Mouse (Mus musculus) spleen, postnatal 10 days (tissue): ENCODE data around the gene Fcgrt.
"Not testable (repeated sequence)": the region's sequence is repeated elsewhere in the genome, so short reads cannot be mapped to it uniquely, and the experiment has no call there.

Experiments used
- DNase-seq, 2 experiments: peaks; one replicate each; pipeline ENCODE4 v3.0.0; 2021 to 2022; ENCODE audit warnings: low spot score in 2 of 2

The Fcgrt gene

DNA sequence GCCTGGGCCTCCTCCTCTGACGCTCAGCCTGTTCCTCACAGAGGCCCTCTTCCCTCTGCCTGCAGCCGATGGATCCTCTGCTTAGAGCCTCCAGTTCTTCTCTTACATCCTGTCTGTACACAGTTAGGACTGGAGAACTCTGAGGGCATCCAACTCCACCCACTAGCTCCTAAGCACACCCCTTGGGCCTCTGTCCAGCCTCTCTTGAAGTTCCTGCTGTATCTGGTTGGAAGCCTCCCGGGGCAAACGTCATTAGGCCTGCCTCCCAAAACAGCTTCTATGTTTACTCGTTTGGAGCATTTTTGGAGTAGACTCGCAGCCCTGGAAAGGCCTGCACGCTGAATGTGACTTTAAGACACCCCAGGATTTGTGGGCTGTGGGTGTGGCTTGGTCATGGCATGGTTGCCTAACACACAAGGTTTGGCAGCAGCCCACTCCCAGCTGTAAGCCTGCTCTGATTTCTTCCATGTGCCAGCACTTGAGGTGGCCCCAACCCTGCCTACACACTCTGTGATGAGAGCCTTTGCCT, at the start of gene Fcgrt:
Gene Fcgrt (minus strand): TSS at position 200 of the 529 bp plus-strand sequence.
- DNase-seq = peak in 1 of 2 experiments; percentile 55

DNA sequence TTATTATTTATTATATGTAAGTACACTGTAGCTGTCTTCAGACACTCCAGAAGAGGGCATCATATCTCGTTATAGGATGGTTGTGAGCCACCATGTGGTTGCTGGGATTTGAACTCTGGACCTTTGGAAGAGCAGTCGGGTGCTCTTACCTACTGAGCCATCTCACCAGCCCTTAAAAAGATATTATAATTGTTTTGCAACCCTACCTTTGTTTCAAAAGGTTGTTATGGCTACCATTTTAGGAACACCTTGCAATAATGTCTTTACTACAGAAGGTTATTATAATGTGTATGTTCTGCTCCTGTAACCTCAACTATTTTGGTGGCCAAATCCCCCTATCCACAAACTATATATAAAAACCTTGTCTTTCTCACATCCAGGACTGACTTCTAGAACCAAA, 49.4 kb upstream of the Fcgrt start:
- not testable (repeated sequence) for DNase-seq

DNA sequence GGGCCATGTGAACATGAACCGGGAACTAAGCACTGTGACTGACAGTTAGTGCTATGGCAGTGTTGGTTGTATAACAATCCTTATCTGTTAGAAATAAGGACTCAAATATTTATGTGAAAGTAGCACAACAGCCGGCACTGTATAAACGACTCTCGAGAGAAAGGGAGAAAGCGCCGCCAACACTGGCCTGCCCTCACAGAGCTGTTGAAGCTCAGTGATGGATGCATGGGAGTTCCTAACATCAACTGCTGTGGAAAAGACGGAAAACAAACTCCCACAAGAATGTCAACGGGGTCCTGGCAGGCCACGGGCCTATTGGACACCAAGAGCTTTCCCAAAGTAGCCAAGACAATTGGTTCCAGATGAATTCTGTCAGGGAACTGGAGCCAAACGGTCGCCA, 47.7 kb upstream of the Fcgrt start:
- DNase-seq = no peak

DNA sequence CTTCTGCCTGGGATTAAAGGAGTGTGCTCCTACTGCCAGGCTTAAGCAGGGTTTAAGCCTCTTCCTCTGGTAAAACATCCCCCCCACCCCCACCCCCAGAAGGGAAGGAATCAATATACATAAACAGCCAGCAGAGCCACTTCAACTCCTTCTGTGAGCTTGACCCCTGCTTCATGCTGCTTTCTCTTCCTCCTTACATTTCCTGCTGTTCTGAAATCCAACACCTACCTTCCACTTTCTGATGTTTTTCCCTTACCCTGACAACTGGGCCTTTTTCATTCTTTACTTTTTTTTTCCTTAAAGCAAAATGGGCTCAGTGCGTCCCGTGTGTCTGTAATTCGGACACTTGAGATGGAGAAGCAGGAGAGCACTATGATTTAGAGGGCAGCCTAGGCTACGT, 46.7 kb upstream of the Fcgrt start:
- no peak for DNase-seq

DNA sequence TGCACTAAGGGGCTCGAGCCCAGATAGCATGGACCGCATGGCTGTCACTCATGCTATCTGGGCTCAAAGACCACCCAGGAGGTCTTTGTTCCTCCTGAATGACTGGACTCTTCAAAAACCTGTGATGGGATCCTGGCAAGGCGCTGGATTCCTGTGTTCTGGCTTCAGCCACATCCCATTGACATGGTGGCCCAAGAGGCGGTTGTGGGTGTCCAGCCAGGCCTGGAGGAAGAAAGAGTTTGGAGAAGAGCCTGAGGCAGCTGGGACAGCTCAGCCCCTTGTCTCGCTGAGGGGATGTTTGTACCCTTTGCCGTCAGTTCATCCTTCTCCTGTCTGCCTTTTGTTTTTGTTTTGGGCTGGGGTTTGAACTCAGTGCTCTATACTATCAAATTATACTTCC, 45.9 kb upstream of the Fcgrt start:
- no peak for DNase-seq

DNA sequence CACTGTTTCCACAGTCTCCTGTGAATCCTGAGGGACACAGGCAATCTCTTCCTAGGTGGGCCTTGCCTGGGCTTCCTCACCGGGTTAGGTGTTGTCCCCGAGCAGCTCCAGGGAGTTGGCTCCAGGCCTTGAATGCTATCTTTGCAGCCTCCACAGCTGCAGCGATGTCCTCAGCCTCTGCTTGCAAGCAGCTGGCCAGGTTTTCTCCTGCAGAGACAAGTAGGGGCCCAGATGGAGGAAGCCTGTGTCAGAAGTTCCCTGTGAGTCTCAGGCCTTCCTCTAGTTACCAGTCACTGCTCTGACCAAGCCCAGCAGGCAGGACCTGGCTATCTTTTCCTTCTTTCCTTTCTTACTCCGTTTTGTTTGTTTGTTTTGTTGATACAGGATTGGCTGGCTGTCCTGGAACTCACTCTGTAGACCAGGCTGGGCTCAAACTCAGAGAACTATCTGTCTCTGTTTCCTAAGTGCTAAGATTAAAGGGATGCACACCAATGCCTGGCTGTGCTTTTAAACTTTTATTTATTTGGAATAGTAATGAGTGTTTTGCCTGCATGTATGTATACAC, 45.0 kb upstream of the Fcgrt start:
- no peak for DNase-seq

DNA sequence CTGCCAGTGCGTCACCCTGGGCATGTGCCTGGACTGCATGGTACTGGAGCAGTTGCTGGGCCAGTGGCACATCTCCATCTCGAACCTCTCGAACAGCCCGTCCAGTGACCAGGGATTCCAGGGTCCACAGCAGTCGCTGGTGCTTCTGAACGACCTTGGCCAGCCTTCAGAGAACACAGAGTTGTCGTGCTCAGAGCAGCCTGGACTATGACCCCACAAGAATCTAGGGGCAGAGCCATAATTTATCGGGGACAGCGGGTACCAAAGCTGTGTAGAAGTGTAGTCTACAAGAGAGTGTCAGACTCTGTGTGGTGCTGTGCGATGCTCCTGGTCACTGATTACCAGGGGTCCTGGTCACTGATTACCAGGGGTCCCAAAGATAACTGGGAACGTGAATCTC, 44.2 kb upstream of the Fcgrt start:
- DNase-seq = no peak

DNA sequence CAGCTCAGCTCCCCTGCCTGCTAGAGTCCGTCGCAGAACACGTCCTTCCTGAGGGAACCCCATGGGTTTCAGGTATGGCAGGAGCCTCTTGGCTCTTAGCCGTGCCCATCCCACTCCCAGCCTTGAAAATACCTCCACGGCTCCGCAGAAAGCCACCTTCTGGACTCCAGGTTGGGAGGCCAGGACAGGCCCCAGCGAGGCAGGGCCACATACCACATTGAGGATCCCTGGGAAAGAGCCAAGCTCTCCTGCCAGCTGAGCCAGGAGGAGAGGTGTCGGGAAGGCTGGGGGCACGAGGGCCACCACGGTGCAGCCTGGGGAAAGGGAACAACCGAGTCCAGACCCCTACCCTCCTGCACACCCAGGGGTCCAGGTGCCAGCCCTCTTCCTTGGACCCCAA, 43.6 kb upstream of the Fcgrt start:
- DNase-seq = no peak

DNA sequence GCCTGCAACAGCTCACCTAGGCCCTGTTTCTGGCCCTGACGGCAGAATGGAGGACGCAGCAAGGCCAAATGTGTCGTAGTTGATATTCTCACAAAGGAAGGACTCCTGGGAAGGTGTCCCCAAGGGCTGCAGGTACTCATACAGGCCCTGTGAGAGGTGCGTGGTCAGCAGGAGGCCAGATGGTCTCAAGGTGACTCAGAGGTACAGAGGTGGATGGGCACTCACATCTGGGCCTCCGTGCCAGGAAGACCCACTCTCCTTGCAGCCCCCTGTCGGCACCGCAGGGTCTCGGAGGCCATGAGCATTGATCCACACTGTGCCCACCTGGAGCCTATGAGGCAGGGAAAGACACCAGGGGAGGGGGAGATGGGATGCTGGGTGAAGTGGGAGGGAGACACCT, 41.8 kb upstream of the Fcgrt start:
- peak in 1 of 2 experiments; percentile 13 for DNase-seq

DNA sequence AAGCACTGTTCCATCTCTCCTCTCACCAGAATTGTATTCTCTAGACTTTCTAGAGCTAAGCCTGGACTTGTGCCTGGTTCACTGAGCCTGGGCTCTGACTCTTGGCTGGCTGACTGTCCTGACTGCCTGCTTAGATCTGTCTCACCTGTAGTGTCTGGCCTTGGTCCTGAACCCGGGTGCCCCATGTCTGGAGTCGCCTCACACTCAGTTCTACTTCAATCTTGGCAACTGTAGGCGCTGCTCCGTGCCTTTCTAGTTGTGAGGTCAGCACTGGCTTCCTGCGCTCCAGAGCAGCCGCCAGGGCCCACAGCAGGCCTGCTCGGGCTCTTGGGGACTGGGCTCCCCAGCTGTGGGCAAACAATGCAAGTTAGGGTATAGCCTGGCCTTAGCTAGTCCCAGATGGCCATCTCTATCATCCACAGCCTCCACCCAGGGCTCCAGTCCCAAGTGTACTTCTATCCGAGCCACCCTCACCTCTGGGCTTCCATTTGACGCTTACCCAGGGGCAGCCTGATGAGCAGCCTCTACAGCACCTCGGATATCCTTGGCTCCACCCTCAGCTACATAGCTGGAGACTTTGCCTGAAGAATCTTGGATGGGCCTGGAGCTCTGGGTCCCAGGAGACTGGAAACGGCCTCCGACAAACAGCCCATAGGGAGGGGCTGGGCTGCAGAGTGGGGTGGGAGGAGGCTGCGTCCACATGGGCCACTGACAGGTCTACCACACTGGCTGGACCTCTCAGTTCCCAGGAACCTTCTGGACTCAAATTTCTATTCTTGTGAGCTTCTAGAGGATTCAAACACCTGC, 40.9 kb upstream of the Fcgrt start:
- DNase-seq = no peak

DNA sequence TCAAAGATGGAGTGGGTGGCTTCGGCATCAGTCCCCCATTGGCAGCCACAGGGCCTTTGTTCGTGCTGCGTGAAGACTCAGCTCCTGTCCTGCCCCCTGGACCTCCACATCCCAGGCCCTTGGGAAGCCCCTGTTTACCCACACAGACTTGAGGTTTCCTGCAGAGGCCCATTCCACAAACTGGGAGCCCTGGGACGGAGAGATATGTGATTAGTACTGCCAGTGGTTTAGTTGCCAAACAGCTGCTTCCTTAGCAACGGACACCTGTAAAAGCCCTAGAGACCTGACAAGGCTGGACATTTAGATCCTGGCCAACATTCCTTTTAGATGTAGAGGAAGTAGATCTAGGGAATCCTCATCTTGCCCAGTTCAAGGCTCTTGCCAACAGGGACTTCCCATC, 38.3 kb upstream of the Fcgrt start:
- DNase-seq = no peak

DNA sequence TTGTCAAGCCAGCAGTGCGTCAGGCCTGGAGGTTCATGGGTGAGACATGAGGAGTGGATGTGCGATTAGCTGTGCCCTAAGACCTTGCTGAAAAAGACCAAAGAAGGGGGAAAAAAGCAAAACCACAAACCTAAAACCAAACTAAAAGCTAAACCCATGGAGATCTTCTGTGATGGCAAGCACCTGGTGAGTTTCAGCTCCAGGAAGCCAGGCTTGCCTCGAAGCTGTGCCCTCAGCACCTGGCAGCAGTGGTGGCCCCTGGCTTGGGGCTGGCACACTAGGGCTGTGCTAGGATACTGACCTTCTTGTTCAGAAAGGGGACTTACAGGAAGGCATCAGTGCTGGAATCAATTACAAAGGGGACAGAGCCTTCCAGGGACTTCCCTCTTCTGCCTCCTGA, 37.7 kb upstream of the Fcgrt start:
- no peak for DNase-seq

DNA sequence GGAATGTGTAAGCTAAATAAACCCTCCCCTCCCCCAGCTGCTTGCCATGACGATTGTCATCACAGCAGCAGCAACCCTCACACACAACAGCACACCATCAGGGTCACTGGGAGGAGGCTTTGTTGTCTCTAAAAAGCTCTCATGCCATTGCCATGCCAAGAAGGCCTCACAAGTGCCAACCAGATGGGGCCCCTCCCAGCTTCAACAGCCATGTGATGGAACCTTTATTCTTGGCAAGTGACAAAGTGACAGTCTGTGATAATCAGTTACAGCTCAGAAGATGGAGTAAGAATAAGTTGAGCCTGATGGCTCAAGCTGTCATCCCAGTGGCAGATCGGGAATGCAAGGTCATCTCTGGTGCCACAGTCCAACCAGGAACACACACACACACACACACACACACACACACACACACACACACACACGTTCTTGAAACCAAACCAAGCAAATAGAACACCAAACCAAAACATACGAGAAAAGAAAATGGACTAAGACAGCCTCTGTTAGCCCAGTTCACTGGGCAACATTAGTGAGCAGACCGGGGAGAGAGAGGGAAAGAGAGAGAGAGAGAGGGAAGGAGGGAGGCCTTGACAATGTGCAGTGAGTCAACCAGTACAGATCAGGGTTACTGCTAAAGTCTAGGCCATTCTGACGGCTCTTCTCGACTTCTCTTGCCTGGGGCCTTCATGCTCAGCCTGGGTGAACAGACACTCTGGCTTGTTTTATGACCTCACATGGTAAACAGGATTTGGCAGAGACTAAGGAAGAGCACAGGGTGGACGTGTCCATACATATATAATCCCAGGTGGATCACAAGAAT, 36.5 kb upstream of the Fcgrt start:
- DNase-seq = no peak

DNA sequence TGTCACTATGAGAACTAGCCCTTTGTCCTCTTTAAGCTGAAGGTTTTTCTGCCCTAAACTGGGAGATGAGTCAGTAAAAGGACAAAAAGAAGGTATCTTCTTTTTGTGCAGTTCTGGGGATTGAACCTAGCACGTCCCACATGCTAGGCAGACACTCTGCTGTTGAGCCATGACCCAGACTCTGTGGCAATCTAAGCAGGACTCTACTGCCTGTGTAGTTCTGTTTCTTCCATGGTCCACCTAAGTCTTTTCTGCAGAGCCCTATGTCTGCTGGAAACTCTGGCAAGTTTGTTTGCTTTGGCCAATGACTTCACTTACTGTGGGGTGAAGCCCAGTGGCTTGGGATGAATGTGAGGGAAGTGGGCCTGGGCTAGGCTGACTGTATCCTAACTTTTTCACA, 34.8 kb upstream of the Fcgrt start:
- DNase-seq = no peak

DNA sequence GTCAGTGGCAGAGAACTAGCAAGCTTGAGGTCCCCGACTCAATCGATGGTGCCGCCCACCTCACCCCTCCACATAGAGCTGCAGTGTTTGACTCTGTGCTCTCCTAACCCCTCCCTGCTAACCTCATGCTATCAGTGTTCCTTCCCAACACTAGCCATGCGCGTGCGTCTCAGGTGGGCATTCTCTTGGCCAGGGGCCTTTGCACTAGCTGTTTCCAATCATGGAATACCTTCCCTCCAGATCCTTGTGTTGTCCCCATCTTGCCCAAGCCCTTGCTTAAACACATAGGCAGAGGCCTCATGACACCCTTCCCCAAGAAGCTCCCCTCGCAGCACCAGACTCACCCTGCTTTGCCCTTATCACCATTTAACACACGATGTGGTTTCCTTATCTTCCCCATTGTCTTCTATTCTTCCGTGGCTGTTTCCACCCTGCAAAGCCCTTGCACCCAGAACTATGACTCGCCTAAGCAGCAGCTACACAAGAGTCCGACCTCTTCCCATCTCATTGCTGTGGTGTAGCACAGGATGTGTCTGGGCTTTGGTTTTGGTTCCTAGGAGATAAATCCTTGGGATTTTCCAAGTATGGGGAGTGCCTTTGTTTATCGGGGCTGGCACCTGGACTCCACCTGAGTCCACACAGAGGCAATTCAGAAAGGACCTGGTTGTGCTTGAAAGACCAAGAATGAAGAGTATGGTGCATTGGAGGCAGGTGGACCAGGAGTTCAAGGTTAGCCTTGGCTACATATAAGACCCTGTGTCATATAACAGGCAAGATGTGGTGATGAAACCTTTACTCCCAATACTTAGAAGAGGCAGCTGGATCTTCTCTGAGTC, 33.7 kb upstream of the Fcgrt start:
- DNase-seq = no peak

DNA sequence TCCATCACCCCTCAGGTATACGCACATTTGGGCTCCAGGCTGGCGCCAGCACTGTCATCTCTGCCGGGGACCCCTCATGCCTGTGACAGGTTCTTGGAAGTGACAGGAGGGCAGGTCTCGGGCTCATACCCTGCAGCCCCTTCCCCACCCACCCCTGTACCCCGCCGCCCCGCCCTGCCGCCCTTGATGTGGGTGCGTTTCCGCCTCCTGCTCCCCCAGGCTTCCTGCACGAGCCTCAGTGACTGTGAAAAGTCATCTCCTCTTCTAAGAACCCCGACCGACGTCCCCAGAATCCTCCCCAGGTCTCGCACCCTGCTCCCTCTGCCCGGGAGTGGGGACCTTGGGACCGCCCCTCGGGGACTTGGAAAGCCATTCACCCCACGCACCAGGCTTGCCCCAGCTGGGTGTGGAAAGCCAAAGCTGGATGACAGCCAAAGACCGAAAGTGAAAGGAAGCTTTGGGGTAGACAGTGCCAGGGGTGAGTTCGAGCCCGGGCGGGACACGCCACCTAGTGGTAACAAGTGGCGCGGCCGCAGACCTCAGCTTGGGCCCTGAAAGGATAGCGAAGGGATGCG, 32.4 kb upstream of the Fcgrt start, which contains the start of the genes Gm45713 and Flt3l:
Gene Gm45713 (minus strand): TSS at position 239 of the 575 bp plus-strand sequence.
Gene Flt3l (minus strand): TSS at position 440 of the 575 bp plus-strand sequence.
- DNase-seq = peak; percentile 91 to 94

DNA sequence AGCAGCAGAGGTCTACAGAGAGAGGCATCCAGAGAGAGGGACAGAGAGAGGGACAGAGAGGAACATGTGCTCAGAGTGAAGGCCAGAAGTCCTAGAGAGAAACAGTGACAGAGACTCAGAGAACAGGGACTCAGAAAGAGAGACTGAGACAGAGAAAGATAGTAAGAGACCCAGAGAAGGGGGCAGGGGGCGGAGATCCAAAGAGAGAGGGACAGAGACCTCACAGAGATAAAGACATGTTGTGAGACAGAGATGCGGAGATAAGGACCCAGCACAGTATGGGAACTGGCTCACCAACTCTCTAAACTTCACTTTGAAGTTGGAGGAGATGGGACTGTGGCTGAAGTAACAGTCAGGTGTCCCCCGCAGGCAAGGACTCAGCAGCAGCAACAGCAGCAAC, 31.7 kb upstream of the Fcgrt start:
- no peak for DNase-seq

DNA sequence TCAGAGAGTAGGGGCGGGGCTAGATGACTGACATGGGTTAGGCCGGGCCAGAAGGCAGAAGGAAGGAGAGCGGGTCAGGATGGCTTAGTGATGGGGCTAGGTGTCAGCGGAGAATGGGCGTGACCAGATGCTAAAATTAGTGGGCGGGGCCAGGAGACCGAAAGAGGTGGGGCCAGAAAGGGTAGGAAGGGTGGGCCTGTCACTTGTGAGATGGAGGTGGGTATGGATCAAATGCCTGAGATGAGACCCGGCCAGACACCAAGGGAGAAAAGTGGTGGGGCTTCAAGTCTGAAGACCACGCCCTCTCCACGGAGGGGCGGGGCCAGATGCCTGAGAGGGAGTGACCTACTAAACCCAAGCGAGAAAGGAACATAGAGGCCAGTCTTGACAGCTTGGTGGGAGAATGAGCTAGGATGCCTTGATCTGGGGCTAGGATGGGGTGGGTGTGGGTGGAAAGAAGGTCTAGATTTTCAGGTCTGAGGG, 30.9 kb upstream of the Fcgrt start:
- peak; percentile 54 to 80 for DNase-seq

DNA sequence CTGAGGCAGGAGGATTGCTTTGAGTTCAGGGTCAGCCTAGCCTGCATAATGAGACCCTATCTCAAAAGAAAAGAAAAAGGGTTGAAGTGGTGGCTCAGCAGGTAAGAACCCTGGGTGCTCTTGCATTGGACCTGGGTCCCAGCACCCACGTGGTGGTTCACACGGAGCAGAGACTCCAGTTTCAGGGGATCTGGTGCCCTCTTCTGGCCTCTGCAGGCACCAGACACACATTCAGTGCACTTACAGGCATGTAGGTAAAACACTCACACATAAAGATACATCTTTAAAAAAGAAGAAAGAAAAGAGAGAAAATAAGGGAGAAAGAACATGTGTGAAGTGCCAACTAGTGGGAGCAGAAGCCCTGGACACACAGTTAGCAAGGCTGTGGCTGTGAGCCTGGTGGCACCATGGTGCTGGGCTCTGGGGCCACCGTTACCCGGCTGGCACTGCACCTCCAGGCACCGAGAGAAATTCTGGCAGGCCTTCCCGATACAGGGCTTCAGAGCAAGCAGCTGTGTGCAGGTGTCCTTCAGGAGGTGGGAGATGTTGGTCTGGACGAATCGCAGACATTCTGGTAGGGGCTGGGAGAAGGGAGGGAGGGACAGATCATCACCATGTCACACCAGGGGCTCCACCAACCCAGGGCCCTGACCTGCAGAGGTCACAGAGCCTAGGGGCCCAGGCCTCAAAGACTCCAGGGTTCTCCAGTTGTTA, 30.0 kb upstream of the Fcgrt start:
- no peak for DNase-seq

DNA sequence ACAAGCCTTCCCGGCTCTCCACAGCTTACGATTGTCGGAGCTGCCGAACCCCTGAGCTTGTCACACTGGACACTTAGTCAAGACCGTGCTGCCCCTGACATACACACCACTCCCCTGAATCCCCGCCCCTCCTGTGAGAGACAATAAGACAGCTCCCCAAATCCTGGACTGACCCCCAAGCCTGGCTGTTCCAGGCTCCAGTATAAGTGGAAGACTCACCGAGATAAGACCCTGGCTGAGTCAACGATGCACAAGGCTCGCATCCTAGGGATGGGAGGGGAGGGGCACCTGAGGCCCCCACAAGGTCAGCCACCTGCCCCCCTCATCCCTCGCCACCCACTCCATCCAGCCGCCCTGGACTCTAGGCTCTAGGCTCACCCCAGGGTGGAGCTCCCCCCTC, 28.2 kb upstream of the Fcgrt start:
- no peak for DNase-seq
